Mouse (Mus musculus): ENCODE results near the gene Ripk4.

Ripk4 gene

DNA sequence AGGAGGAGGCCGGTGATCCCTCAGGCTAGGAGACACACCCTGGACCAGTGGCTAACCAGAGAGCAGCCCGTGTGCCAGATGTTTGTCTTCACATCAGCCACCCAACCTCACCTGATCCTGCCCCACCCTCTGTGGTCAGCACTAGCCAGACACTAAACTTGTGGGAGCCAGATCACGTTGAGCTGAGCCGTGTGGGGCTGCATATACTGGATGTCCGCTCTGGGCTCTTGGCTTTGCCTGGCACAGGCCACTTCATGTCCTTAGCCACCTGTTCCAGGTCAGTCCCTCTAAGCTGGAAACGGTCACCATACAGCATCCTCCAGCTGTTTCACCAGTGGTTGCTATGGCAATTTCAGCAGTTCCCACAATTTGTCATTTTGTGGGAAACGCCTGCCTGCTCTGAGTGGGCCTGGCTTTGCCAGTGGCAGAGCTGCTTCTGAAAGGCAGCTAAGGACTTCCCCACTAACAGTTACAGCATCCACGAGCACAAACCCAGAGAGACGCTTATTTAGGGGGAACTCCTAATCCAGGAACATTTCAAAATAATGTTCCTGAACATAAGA lies 28.7 kb downstream of the Ripk4 start:
- no peak for DNase-seq (ENCODE audit: low read depth, low spot score)

DNA sequence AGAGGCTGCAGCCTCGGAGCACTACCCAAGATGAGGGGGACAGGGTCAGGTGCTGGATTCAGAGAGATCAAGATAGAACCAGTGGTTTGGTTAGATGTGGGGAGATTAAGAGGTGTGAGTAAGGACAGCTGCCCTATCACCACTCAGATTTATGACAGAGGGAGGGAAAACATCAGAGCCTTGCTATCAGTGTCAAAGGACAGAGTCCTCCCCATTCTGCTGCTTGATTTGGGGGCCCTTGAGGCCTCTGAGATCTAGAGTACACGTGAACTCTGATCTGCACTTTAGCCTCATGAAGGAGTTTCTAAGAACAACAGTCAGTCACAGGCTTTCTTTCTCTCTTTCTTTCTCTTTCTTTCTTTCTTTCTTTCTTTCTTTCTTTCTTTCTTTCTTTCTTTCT lies 30.0 kb downstream of the Ripk4 start:
- DNase-seq (ENCODE audit: low read depth, low spot score) = no peak

GRCm38 (mm10) chr16:97730321-97730720 lies 33.3 kb downstream of the Ripk4 start:
- no peak for DNase-seq (ENCODE audit: low read depth, low spot score)

DNA sequence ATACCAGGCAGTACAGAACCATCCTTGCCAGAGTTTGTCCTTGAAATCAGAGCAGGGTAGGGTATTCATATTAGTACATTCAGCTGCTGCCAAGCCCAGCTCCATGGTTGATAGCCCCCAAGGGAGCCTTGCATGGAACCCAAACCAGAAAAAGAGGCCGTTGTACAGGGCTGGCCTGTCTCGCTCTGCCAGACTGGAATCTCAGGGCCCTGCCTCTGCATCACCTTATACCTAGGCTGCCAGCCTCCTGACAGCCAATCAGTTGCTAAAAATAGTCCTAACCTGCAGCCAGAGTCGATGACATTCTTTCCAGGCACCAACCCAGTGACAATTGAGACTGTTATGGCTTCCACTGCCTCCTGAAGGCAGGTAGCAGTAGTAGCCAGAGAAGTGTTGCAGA lies 37.2 kb downstream of the Ripk4 start:
- no peak for DNase-seq (ENCODE audit: low read depth, low spot score)

- DNase-seq (ENCODE audit: low read depth, low spot score) = no peak
These were observed 43.5 kb downstream of the Ripk4 start for GRCm38 (mm10) chr16:97720093-97720492.

- DNase-seq (ENCODE audit: low read depth, low spot score) = no peak
These were observed 44.1 kb downstream of the Ripk4 start for GRCm38 (mm10) chr16:97719392-97719983.

DNA sequence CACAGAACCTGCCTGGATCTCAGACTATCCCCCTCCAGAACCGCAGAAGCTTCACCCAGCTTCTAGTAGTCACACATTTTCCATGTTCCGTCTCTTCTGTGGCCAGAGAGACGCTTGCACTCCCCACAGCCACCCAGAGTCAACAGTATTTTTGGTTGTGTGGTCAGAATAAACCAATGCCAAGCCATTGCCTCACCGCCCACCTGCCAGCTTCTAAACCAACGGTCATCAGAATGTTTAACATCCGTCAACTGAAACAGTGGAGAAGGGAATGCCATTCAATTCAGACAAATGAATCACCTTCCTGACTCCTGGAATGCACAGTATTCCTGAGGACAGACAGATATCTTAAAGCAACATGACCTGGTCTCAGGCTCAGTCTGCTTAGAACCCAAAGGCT lies 47.0 kb downstream of the Ripk4 start:
- DNase-seq (ENCODE audit: low read depth, low spot score) = no peak

- no peak for DNase-seq (ENCODE audit: low read depth, low spot score)
These were observed 51.5 kb downstream of the Ripk4 start for GRCm38 (mm10) chr16:97712129-97712528.

- peak; percentile 4 for DNase-seq (ENCODE audit: low read depth, low spot score)
These were observed 61.7 kb downstream of the Ripk4 start for GRCm38 (mm10) chr16:97701871-97702270.

GRCm38 (mm10) chr16:97697769-97698168 lies 65.8 kb downstream of the Ripk4 start:
- no peak for DNase-seq (ENCODE audit: low read depth, low spot score)

GRCm38 (mm10) chr16:97695709-97696108 lies 67.9 kb downstream of the Ripk4 start:
- DNase-seq (ENCODE audit: low read depth, low spot score) = no peak
